Mouse (Mus musculus) adrenal gland, postnatal 10 days (tissue): Measurements from ENCODE around the gene B3gnt7. TPM values are rescaled to one million over a fixed set of nuclear protein-coding genes. Genes with fewer than 3 reads are reported as not detected.

Experiments
- DNase-seq: peaks from one replicate; pipeline ENCODE4 v3.0.0; 2021; ENCODE audit warnings: mixed read lengths
- long read RNA-seq, 2 experiments: library from polyadenylated mRNA; stranded (forward); transcript quantifications; one replicate each; pipeline ENCODE4 v2.0.0; 2021
- total RNA-seq, 2 experiments: library from RNA; stranded (reverse); gene quantifications; 2 replicates each; pipeline ENCODE4 v1.2.3; 2021

Gene B3gnt7
- under 1 TPM; 0.36 to 0.55 TPM for total RNA-seq
- long read RNA-seq, experiment 1, partial matches to known transcripts = 0 of 1 reads
- long read RNA-seq, experiment 1, other reads (novel, unspliced or antisense) = 1 of 1 reads
- long read RNA-seq, experiment 2, partial matches to known transcripts = 0 of 1 reads
- long read RNA-seq, experiment 2, other reads (novel, unspliced or antisense) = 0 of 1 reads

- DNase-seq = no peak
Observed at GRCm38 (mm10) chr1:86302532-86302931, at the start of gene B3gnt7. Gene B3gnt7 (plus strand): TSS chr1:86302832.

- no peak for DNase-seq
Observed at GRCm38 (mm10) chr1:86253410-86253809, 49.2 kb upstream of the B3gnt7 start.

GRCm38 (mm10) chr1:86256311-86256710 is 46.3 kb upstream of the B3gnt7 start:
- DNase-seq = no peak

GRCm38 (mm10) chr1:86257228-86257627 is 45.4 kb upstream of the B3gnt7 start:
- DNase-seq = no peak

- no peak for DNase-seq
Observed at GRCm38 (mm10) chr1:86258171-86258824, 44.3 kb upstream of the B3gnt7 start.

GRCm38 (mm10) chr1:86263564-86264339 is 38.9 kb upstream of the B3gnt7 start:
- no peak for DNase-seq

- no peak for DNase-seq
Observed at GRCm38 (mm10) chr1:86265060-86265459, 37.6 kb upstream of the B3gnt7 start.

GRCm38 (mm10) chr1:86268492-86269189 is 34.0 kb upstream of the B3gnt7 start:
- DNase-seq = no peak

- no peak for DNase-seq
Observed at GRCm38 (mm10) chr1:86269190-86269508, 33.5 kb upstream of the B3gnt7 start.

- no peak for DNase-seq
Observed at GRCm38 (mm10) chr1:86271707-86272106, 30.9 kb upstream of the B3gnt7 start.

- DNase-seq = no peak
Observed at GRCm38 (mm10) chr1:86277055-86277454, 25.6 kb upstream of the B3gnt7 start.

GRCm38 (mm10) chr1:86281781-86282536 is 20.7 kb upstream of the B3gnt7 start:
- DNase-seq = peak; percentile 39

GRCm38 (mm10) chr1:86284101-86284500 is 18.5 kb upstream of the B3gnt7 start:
- DNase-seq = no peak

- no peak for DNase-seq
Observed at GRCm38 (mm10) chr1:86285295-86285694, 17.3 kb upstream of the B3gnt7 start.

GRCm38 (mm10) chr1:86287473-86287872 is 15.2 kb upstream of the B3gnt7 start:
- DNase-seq = no peak

GRCm38 (mm10) chr1:86290452-86290851 is 12.2 kb upstream of the B3gnt7 start:
- DNase-seq = no peak

GRCm38 (mm10) chr1:86293091-86293490 is 9.5 kb upstream of the B3gnt7 start:
- DNase-seq = no peak

- DNase-seq = no peak
Observed at GRCm38 (mm10) chr1:86293868-86294267, 8.8 kb upstream of the B3gnt7 start.

- no peak for DNase-seq
Observed at GRCm38 (mm10) chr1:86294472-86294871, 8.2 kb upstream of the B3gnt7 start.

GRCm38 (mm10) chr1:86300093-86300492 is 2.5 kb upstream of the B3gnt7 start:
- DNase-seq = no peak

- DNase-seq = no peak
Observed at GRCm38 (mm10) chr1:86300731-86301130, 1.9 kb upstream of the B3gnt7 start.
